Mouse (Mus musculus): ENCODE data around the gene Pbx1. TPM values are rescaled to one million over a fixed set of nuclear protein-coding genes. Genes with fewer than 3 reads are reported as not detected.
A peak's percentile ranks its signal among the peaks of the same experiment; 100 is the strongest.

The Pbx1 gene
- polyA plus RNA-seq, 1 experiment = 56.8 TPM

DNA sequence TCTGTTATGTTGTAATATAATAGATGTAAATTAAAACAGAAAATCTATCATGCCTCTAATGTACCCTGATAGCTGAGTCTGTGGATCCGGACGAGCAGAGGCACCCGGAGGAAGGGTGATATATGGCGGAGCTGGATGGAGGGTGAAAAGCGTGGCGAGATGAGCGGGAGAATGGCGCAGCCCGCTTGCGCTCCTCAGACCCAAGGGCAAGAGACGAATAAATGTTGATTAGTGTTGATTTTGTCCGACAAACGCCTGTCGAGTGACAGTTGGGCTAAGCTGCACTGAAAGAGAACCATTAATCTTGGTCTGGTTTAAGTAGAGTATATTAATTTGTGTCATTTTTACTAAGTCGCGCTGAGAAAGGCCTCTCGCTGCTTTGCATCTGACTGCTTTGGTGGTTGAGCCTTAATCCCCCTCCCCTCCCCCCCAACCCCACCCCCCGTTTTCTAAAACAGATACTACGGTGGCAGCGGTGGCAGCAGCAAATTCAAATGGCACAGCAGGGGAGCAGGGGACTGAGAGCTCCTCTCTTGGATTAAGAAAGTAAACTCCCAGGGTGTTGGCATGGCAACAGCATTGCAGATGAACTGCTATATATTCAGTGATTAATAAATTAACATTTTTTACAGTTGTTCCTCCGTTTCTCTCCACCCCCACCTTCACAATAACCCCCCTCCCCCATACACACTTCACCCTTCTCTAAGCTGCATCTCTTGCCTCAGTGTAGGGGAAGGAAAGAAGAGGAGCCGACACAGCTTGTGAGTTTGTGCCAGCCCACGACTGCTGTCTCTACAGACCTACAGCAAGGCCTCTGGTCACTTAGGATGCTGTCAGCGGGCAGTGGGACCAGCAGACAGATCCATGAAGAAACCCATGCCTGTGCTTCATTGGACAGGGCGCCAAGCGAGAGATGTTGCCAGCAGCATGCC, 74.1 kb downstream of the Pbx1 start:
- H3K4me3 ChIP-seq (replicated peaks; ENCODE audit: extremely low read depth, low read depth, low read length) = no peak overlapping the region
- TF ChIP-seq POLR2A (IDR thresholded peaks at IDR 0.05; ENCODE audit: borderline replicate concordance, extremely low read depth, low read depth, low read length) = no peak
- TF ChIP-seq CTCF (IDR thresholded peaks at IDR 0.05; ENCODE audit: insufficient read depth, low read length) = no peak
- WGBS = 53% methylated on average over 26 of the region's 26 CpGs
- H3K4me1 ChIP-seq (ENCODE audit: control insufficient read depth, insufficient read depth, low read length) = peaks cover 8% of the 10 kb centered on the region
- no peak for DNase-seq

DNA sequence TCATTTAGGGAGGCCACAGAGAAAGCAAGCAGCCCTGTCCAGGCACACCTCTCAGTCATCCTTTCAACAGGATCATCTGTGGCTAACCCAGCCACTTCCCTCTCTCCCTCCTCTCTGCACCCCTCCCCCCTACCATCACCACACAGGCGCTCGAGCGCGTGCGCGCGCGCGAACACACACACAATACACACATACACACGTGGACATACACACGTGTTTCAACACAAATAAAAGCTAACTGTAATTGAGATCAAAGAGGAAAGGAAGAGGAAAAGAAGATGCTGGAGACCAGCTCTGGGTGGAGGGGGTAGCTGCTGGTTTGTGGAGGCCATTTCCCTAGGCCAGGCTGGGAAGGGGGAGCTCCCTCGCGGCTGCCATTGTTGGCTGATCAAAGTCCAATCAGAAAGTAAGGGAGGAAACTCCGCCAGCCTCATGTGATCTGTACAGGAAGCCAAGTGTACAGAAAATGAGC, 75.1 kb downstream of the Pbx1 start:
- DNase-seq = no peak
- no peak for TF ChIP-seq POLR2A (IDR thresholded peaks at IDR 0.05; ENCODE audit: borderline replicate concordance, extremely low read depth, low read depth, low read length)
- TF ChIP-seq CTCF (IDR thresholded peaks at IDR 0.05; ENCODE audit: insufficient read depth, low read length) = no peak
- H3K4me1 ChIP-seq (ENCODE audit: control insufficient read depth, insufficient read depth, low read length) = peaks cover 8% of the 10 kb centered on the region
- WGBS = 32% methylated on average over 14 of the region's 14 CpGs
- H3K4me3 ChIP-seq (replicated peaks; ENCODE audit: extremely low read depth, low read depth, low read length) = peak overlapping the region; percentile 48

- WGBS = 66% methylated on average over 10 of the region's 10 CpGs
- Histone ChIP-seq H3K4me1 (ENCODE audit: control insufficient read depth, insufficient read depth, low read length) (peaks cover 8% of the 10 kb centered on the region), H3K4me3 (replicated peaks; ENCODE audit: extremely low read depth, low read depth, low read length) (no peak overlapping the region)
Measured at GRCm38 (mm10) chr1:168355985-168356556, 76.0 kb downstream of the Pbx1 start.

GRCm38 (mm10) chr1:168354934-168355333, 77.1 kb downstream of the Pbx1 start:
- WGBS = 22% methylated on average over 4 of the region's 4 CpGs

More at GRCm38 (mm10) chr1:168355985-168356556, 76.0 kb downstream of the Pbx1 start:
- DNase-seq = no peak
- no peak for TF ChIP-seq POLR2A (IDR thresholded peaks at IDR 0.05; ENCODE audit: borderline replicate concordance, extremely low read depth, low read depth, low read length)
- no peak for TF ChIP-seq CTCF (IDR thresholded peaks at IDR 0.05; ENCODE audit: insufficient read depth, low read length)

GRCm38 (mm10) chr1:168348036-168348784, 83.9 kb downstream of the Pbx1 start:
- no peak overlapping the region for H3K4me3 ChIP-seq (replicated peaks; ENCODE audit: extremely low read depth, low read depth, low read length)
- no peaks in the 10 kb centered on the region; the same call in 1 of the 2 replicates for H3K4me1 ChIP-seq (ENCODE audit: control insufficient read depth, insufficient read depth, low read length)
- 87% methylated on average over 8 of the region's 8 CpGs for WGBS
- no peak for DNase-seq
- no peak for TF ChIP-seq POLR2A (IDR thresholded peaks at IDR 0.05; ENCODE audit: borderline replicate concordance, extremely low read depth, low read depth, low read length)
- no peak for TF ChIP-seq CTCF (IDR thresholded peaks at IDR 0.05; ENCODE audit: insufficient read depth, low read length)

More at GRCm38 (mm10) chr1:168354934-168355333, 77.1 kb downstream of the Pbx1 start:
- peaks cover 8% of the 10 kb centered on the region for H3K4me1 ChIP-seq (ENCODE audit: control insufficient read depth, insufficient read depth, low read length)
- TF ChIP-seq POLR2A (IDR thresholded peaks at IDR 0.05; ENCODE audit: borderline replicate concordance, extremely low read depth, low read depth, low read length) (no peak), CTCF (IDR thresholded peaks at IDR 0.05; ENCODE audit: insufficient read depth, low read length) (no peak)
- no peak overlapping the region for H3K4me3 ChIP-seq (replicated peaks; ENCODE audit: extremely low read depth, low read depth, low read length)
- DNase-seq = no peak

DNA sequence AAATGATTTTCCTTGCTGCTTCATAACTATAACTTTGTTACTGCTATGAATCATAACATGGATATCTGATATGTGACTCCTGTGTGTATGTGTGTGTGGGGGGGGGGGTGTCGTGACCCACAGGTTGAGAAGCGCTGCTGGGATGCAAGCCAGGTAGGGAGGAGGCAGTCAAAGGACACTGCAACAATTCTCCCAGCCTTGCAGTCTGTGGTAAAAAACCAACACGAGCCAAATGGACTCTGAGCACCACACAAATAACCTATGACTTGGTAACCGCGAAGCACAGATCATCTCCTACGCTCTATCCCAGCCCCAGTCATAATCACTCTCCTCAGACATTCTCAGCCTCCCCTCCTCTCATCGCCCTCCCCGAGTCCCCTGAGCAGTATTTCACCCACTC, 87.2 kb downstream of the Pbx1 start:
- no peak for DNase-seq
- Histone ChIP-seq H3K4me1 (ENCODE audit: control insufficient read depth, insufficient read depth, low read length) (peaks cover 2% of the 10 kb centered on the region; the same call in 1 of the 2 replicates), H3K4me3 (replicated peaks; ENCODE audit: extremely low read depth, low read depth, low read length) (no peak overlapping the region)
- WGBS = 71% methylated on average over 8 of the region's 8 CpGs
- TF ChIP-seq CTCF (IDR thresholded peaks at IDR 0.05; ENCODE audit: insufficient read depth, low read length) (no peak), POLR2A (IDR thresholded peaks at IDR 0.05; ENCODE audit: borderline replicate concordance, extremely low read depth, low read depth, low read length) (no peak)

GRCm38 (mm10) chr1:168344262-168344661, 87.8 kb downstream of the Pbx1 start:
- H3K4me3 ChIP-seq (replicated peaks; ENCODE audit: extremely low read depth, low read depth, low read length) = no peak overlapping the region
- TF ChIP-seq POLR2A (IDR thresholded peaks at IDR 0.05; ENCODE audit: borderline replicate concordance, extremely low read depth, low read depth, low read length) = no peak
- no peak for TF ChIP-seq CTCF (IDR thresholded peaks at IDR 0.05; ENCODE audit: insufficient read depth, low read length)
- WGBS = 72% methylated on average over 5 of the region's 5 CpGs
- DNase-seq = no peak
- H3K4me1 ChIP-seq (ENCODE audit: control insufficient read depth, insufficient read depth, low read length) = peaks cover 2% of the 10 kb centered on the region; the same call in 1 of the 2 replicates

- WGBS = 78% methylated on average over 6 of the region's 6 CpGs
- no peak for DNase-seq
- Histone ChIP-seq H3K4me1 (ENCODE audit: control insufficient read depth, insufficient read depth, low read length) (peaks cover 3% of the 10 kb centered on the region; the same call in 1 of the 2 replicates), H3K4me3 (replicated peaks; ENCODE audit: extremely low read depth, low read depth, low read length) (no peak overlapping the region)
- TF ChIP-seq POLR2A (IDR thresholded peaks at IDR 0.05; ENCODE audit: borderline replicate concordance, extremely low read depth, low read depth, low read length) (no peak), CTCF (IDR thresholded peaks at IDR 0.05; ENCODE audit: insufficient read depth, low read length) (no peak)
Measured at GRCm38 (mm10) chr1:168342269-168342668, 89.8 kb downstream of the Pbx1 start.

DNA sequence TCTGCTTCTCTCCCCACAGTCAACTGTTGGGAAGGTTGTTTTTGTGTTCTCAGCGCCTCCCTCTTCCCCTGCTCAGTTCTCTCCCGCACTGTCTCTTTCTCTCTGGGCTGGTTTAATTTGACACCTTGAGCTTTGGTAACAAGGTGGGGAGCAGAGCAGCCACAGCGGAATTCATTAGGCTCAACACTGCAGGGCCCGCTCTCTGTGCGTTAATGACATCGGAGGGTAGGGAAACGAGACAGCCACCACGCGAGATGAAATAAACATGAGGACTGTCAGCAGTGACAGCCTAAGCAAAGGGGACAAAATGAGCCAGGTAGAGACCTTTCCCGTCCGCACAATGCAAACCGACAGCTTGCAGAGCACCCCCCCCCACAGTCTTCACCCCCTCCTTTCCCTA, 90.2 kb downstream of the Pbx1 start:
- TF ChIP-seq POLR2A (IDR thresholded peaks at IDR 0.05; ENCODE audit: borderline replicate concordance, extremely low read depth, low read depth, low read length) = no peak
- no peak for TF ChIP-seq CTCF (IDR thresholded peaks at IDR 0.05; ENCODE audit: insufficient read depth, low read length)
- Histone ChIP-seq H3K4me3 (replicated peaks; ENCODE audit: extremely low read depth, low read depth, low read length) (no peak overlapping the region), H3K4me1 (ENCODE audit: control insufficient read depth, insufficient read depth, low read length) (peaks cover 4% of the 10 kb centered on the region; the same call in 1 of the 2 replicates)
- DNase-seq = no peak
- WGBS = 71% methylated on average over 12 of the region's 12 CpGs

Data from lung, adult 2 months (tissue).